Mouse (Mus musculus): Measurements from ENCODE around the gene Abhd12. TPM values are rescaled to one million over a fixed set of nuclear protein-coding genes. Genes with fewer than 3 reads are reported as not detected.

Abhd12 gene
- 59.5 TPM for polyA plus RNA-seq (2014; fragmentation: Illumina TruSeq; extraction: RNeasy Lipid Tissue Mini Kit (QIAGEN cat#74804); ENCODE audit: insufficient read depth, low read depth, low replicate concordance)

DNA sequence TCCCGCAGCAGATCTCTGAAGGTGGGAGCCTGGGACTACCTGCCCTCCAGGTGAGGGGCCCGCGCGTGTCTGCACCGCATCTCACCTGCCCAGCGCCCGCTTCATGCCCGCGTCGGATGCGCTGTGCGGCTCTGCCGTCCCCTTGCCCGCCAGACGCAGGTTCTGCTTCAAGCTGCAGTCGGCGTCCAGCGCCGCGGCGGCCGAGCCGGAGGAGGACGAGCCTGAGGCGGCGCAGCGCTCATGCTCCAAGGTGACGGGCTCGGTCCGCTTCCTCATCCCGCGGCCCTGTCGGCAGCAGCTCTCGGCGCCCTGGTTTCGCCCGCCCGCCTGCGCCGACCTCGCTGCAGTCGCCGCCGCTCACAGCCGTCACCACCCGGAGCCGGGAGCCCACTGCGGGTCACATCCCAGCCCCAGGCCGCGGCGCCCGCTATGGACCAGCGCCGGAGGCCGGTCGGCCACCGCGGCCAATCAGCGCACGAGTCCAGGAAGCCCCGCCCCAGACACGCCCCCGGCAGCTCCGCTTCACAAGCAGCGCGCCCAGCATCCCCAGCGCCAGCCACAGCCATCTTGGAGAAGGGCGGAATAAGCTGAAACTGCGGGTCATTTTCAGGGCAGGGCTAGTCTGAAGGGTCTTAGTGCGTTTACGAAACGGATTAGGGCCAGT lies at the start of gene Abhd12:
Gene Abhd12 (minus strand): TSS at position 470 of the 664 bp plus-strand sequence.

DNA sequence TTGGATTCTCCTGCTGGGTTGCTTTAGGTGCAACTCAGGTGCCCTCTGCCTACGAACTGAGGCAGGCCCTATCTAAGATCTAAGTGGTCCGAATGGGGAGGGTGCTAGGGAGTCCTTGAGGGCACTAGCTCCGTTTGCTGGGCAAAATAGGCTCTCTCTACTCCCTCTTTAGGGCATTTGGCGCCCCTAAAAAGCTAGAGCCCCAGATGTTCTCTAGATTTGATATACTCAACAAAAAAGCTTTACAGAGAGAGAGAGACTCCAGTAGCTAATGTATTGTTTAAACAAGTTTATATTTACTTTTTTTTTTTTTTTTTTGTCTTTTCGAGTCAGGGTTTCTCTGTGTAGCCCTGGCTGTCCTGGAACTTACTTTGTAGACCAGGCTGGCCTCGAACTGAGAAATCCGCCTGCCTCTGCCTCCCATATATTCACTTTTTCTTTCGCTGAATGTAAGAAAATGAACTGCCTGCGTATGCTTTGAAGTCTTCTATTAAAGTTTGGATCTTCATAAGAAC lies 452 bp upstream of the Abhd12 start, which contains the start of gene Gins1:
Gene Gins1 (plus strand): TSS at position 465 of the 515 bp plus-strand sequence.

GRCm38 (mm10) chr2:150786251-150787180 lies 118.0 kb downstream of the Abhd12 start, which contains the start of gene Pygb:
Pygb (plus strand) TSS chr2:150786735.

Other genes starting within 250 kb of the Abhd12 start
- 27.2 TPM for gene Acss1, start 236.2 kb downstream of the Abhd12 start, polyA plus RNA-seq (2014; fragmentation: Illumina TruSeq; extraction: RNeasy Lipid Tissue Mini Kit (QIAGEN cat#74804); ENCODE audit: insufficient read depth, low read depth, low replicate concordance)
- gene Vsx1, start 215.4 kb downstream of the Abhd12 start, polyA plus RNA-seq (2014; fragmentation: Illumina TruSeq; extraction: RNeasy Lipid Tissue Mini Kit (QIAGEN cat#74804); ENCODE audit: insufficient read depth, low read depth, low replicate concordance) = not detected
- gene Entpd6, start 155.7 kb downstream of the Abhd12 start, polyA plus RNA-seq (2014; fragmentation: Illumina TruSeq; extraction: RNeasy Lipid Tissue Mini Kit (QIAGEN cat#74804); ENCODE audit: insufficient read depth, low read depth, low replicate concordance) = 6.6 TPM
- 31.9 TPM for gene Pygb, start 118.0 kb downstream of the Abhd12 start, polyA plus RNA-seq (2014; fragmentation: Illumina TruSeq; extraction: RNeasy Lipid Tissue Mini Kit (QIAGEN cat#74804); ENCODE audit: insufficient read depth, low read depth, low replicate concordance)
- gene Gins1, start 659 bp upstream of the Abhd12 start, polyA plus RNA-seq (2014; fragmentation: Illumina TruSeq; extraction: RNeasy Lipid Tissue Mini Kit (QIAGEN cat#74804); ENCODE audit: insufficient read depth, low read depth, low replicate concordance) = 2.0 TPM
- gene Ninl, start 134.6 kb upstream of the Abhd12 start, polyA plus RNA-seq (2014; fragmentation: Illumina TruSeq; extraction: RNeasy Lipid Tissue Mini Kit (QIAGEN cat#74804); ENCODE audit: insufficient read depth, low read depth, low replicate concordance) = 1.4 TPM
- 5.8 TPM for gene Nanp, start 134.7 kb upstream of the Abhd12 start, polyA plus RNA-seq (2014; fragmentation: Illumina TruSeq; extraction: RNeasy Lipid Tissue Mini Kit (QIAGEN cat#74804); ENCODE audit: insufficient read depth, low read depth, low replicate concordance)
- gene Gm14151, start 187.6 kb upstream of the Abhd12 start, polyA plus RNA-seq (2014; fragmentation: Illumina TruSeq; extraction: RNeasy Lipid Tissue Mini Kit (QIAGEN cat#74804); ENCODE audit: insufficient read depth, low read depth, low replicate concordance) = not detected
- gene Gm14147, start 193.5 kb upstream of the Abhd12 start, polyA plus RNA-seq (2014; fragmentation: Illumina TruSeq; extraction: RNeasy Lipid Tissue Mini Kit (QIAGEN cat#74804); ENCODE audit: insufficient read depth, low read depth, low replicate concordance) = not detected

Measured in lung, adult 10 weeks (tissue).